Mouse (Mus musculus): ENCODE measurements around the gene Serinc3. TPM values are rescaled to one million over a fixed set of nuclear protein-coding genes. Genes with fewer than 3 reads are reported as not detected.
"Not testable (repeated sequence)": the region's sequence is repeated elsewhere in the genome, so short reads cannot be mapped to it uniquely, and the experiment has no call there.

Gene Serinc3
- 321 and 344 TPM in 2 replicates for polyA plus RNA-seq (2012; rRNA removed)

DNA sequence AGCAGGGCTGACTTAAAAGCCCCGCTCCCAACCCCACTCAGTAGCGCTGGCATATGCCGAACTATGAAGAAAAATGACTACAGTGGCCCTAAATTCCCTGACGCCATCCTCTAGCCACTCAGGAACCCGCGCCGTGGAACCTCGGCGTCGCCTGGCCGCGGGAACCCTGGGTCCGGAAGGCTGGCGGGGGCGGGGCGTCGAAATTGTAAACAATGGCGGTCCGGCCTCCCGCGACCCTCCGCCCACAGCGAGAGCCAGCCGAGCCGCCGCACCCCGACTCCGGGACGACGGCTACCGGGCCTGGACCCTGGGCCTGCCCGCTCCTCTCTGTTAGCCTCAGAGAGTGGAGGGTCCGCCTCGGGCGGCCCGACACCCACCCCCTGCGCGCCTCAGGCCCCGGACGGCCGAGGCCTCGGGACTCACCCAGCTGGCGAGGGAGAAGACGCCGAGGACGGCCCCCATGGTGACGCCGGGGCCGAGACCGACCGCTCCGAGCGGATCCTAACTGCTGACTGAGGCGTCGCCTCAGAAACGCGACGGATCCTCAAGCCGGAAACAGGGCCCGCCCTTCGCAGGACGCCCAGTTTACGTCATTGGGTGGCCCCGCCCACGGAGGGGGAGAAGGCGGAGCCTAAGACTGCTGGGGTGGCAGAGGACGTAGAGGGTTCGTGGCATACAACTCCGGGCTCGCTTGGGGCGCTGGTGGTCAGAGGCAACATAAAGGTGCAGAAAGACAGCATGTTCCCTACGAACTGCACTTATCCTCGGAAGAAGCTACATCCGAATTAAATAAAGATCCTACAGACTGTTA lies at the start of gene Serinc3:
Gene Serinc3, minus strand, starts transcription at position 557 of the 811 bp plus-strand sequence.
- DNase-seq (ENCODE audit: low spot score) = peak; percentile 98

DNA sequence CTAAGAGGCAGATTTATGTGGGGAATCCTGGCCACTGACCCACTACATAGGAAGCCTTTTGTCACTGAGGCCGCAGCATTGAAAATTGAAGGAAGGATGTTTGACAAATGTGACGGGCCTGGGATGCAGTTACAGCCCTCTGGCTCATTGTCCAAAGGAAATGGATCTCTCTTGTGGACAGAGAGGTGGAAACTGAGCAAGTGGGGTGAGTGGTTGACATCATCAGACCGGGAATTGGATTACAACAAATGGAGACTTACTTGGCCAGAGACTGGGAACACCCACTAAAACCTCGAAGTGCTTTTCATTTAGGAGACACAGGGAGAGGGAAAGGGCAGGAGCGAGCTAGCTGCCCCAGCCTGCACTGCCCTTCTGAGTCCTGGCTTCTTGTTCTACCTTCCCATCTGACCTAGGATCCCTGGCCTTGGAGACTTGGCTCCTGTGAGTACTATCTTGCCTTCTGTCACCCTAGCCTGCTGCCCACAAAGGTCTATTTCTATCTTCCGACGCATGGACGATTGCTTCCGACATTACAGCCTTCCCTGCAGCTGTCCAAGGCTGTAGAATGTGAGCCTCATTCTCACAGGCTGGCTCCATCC lies 48.9 kb upstream of the Serinc3 start:
- no peak for DNase-seq (ENCODE audit: low spot score)

DNA sequence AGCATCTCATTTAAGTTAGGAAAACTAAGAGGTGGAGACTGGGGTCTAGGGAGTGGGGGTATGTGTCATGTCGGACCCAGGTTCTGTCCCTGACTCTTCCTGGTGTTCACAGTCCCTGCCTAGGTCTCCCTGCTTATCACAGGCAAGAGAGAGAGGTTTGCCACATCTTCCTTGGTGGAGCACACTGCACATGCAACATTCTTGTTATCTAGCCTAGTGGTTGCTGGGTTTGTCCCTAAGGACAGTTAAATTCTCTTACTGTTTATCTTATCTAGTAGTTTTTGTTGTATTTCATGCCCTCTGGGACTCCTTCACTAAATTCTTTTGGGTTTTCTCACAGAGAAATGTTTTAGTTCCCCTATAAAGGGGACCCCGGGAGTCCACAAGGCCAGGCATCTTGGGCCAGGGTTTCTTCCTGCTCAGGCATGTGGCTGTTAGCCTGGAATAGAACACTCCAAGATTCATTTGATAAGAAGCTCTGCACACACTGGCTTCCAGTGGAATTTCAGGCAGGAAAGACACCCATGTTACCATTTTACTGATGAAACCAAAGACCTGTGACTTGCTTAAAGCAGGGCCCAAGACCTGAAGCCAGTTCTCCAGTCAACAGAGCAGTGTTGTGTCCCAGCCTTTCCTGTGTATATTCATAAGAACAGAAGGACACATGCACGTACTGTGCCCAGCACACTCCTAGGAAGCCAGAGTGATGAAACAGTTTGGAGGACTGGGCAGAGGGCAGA lies 48.1 kb upstream of the Serinc3 start:
- DNase-seq (ENCODE audit: low spot score) = no peak

- no peak for DNase-seq (ENCODE audit: low spot score)
Measured at GRCm38 (mm10) chr2:163691846-163692605, 47.1 kb upstream of the Serinc3 start.

DNA sequence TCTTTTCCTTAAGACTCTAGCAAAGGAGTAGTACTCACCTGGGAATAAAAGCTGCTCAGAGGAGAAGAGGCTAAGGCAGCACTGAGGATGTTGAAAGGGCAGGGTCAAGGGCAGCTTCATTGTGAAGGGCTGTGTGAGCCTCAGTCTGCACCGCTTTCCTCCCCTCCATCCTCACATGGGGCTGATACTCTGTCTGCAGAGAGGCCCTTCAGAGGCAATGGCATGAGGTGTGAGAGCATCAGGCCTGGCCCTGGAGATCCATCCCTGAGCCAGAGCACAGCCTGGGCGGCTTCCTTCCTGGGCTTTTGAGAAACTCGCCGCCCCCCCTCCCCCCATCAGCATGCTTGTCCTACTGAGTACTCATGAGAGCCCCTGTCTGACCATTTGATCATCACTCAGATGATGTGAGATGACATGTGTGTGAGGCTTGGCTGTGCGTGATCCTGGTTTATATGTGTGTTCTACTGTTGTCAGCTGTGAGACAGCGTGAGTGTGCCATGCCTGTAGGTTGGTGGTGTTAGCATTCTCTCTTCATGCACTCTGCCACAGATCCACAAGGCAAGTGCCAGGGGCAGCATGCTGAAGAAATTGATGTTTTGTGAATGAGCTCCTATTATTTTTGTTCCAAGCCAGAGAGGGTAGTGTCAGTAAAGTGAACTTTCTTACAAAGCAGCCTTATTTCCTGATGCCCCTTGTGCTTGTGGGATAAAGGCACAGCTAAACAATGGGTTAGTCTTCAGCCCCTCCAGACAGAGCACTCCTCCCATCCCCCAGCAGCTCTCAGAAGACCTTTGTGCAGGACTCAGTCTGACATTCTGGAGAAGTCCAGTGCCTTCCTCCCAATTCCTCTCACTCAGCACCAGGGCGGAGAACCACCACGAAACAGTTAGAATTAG lies 45.7 kb upstream of the Serinc3 start:
- DNase-seq (ENCODE audit: low spot score) = no peak

DNA sequence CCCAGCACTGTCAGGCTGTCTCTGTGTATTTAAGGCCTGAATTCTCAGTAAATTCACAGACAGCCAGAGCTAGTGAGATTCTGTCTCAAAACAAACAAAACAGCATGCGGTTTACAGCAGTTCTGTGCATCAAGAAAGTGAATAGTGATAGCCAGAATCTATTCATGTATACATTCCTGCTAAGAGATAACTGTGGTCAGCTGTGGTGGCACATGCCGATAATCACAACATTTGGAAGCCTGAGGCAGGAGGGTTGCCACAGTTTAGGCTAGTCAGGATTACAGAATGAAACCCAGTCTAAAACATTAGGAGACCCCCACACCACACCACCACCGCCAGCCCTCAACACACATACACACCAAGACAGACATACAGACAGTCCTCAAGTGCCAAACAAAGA lies 44.8 kb upstream of the Serinc3 start:
- no peak for DNase-seq (ENCODE audit: low spot score)

DNA sequence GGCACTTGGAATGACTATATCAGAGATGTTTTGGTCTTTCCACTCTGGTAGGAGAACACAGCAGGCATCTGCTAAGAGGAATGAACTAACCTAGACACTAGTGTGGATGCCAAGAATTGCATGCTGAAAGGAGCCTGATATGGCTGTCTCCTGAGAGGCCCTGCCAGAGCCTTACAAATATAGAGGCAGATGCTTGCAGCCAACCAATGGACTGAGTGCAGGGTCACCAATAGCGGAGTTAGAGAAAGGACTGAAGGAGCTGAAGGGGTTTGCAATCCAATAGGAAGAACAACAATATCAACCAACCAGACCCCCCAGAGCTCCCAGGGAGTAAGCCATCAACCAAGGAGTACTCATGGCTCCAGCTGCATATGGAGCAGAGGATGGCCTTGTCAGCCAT lies 43.4 kb upstream of the Serinc3 start:
- not testable (repeated sequence) for DNase-seq (ENCODE audit: low spot score)

GRCm38 (mm10) chr2:163686886-163687285 lies 42.0 kb upstream of the Serinc3 start:
- DNase-seq (ENCODE audit: low spot score) = no peak

DNA sequence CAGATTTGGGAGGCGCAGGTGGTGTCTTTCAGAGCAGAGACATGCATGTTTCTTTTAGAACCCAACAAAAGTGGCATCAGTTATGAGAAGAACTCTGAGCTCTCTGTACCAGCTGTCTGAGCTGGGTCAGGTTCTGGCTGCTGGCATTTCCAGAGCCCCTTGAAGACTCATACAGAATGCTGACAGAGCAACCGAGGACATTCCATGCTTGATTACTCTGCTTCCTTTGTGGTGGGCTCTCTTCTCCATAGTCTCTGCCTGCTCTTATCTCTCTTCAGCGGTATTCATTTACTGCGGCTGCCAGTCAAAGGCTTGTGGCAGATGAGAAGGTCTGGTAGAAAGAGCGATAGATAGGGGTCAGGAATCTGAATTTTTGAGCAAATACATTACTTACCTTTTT lies 41.3 kb upstream of the Serinc3 start:
- no peak for DNase-seq (ENCODE audit: low spot score)

DNA sequence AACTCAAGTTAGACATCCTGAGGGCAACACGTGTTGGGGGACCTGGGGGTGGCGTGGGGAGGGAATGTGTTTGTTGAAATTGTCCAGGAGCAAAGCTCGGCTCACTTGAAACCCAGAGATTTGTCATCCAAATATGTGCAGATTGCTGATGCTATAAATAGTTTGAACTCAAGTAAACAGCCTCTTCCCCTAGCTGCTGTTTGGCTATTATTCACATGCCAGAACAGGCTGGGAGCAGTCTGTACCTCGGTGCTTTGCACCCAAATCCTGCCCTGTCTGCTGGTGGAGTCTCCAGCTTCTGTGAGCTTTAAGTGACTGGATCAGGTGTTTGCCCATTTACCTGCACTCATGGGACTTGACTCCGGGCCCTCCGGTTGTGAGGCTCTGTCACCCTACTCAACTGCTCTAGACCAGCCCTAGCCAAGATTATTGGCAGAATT lies 40.9 kb upstream of the Serinc3 start:
- DNase-seq (ENCODE audit: low spot score) = peak; percentile 45

- DNase-seq (ENCODE audit: low spot score) = no peak
Measured at GRCm38 (mm10) chr2:163685287-163685686, 40.4 kb upstream of the Serinc3 start.

GRCm38 (mm10) chr2:163682344-163682743 lies 37.4 kb upstream of the Serinc3 start:
- no peak for DNase-seq (ENCODE audit: low spot score)

- DNase-seq (ENCODE audit: low spot score) = no peak
Measured at GRCm38 (mm10) chr2:163676745-163677144, 31.8 kb upstream of the Serinc3 start.

DNA sequence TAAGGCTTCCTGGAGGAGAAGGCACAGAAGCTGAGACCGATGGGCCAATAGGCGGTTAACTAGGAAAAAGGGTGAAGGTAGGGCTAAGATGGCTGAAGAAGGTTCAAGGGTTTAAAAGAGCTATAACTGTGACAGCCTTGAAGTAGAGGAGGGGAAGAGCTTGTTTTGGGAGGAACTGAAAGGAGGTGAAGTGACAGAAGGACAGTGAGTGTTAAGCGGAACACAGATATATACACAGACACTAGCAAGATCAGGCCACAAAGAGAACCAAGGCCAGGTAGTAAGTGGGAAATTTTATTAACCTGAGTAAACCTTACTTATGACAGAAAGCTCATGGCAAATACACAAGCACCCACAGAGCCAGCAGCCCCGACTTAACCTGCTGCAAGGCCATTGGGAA lies 31.4 kb upstream of the Serinc3 start:
- DNase-seq (ENCODE audit: low spot score) = no peak

- no peak for DNase-seq (ENCODE audit: low spot score)
Measured at GRCm38 (mm10) chr2:163675662-163676061, 30.7 kb upstream of the Serinc3 start.

GRCm38 (mm10) chr2:163675144-163675619 lies 30.3 kb upstream of the Serinc3 start:
- DNase-seq (ENCODE audit: low spot score) = no peak

GRCm38 (mm10) chr2:163674397-163674796 lies 29.5 kb upstream of the Serinc3 start:
- no peak for DNase-seq (ENCODE audit: low spot score)

DNA sequence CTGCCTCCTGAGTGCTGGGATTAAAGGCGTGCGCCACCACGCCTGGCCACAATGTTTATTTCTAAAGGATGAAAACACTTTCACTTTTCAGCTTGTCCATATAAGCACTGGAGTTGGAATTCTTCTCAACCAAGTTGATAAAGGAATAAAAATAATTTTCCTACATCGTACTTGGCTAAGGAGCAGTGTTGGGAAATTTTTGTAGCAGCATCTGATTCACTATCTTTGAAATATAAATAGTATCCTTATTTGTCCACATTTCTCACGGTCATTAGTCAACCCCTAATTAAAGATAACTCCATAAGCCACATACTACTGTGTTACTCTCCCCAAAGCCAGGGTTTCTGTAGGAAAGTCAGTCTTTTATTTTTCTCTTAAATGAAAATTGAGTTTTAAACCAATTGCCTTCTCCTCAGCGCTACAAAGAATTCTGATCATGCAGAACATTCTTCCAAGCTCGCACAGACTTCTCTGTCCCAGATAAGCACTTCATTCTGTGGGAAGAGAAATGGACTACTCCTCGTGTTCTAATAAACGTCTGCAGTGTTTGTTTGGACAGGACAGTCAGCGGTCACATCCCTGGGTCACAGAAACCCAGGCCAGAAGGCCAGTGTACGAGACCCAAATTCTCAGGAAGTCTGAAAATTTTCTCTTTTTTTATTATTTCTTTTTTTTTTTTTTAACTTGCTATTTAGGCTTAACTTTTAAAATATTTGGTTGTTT lies 26.1 kb upstream of the Serinc3 start:
- DNase-seq (ENCODE audit: low spot score) = no peak

GRCm38 (mm10) chr2:163667045-163667444 lies 22.1 kb upstream of the Serinc3 start:
- DNase-seq (ENCODE audit: low spot score) = no peak

- DNase-seq (ENCODE audit: low spot score) = no peak
Measured at GRCm38 (mm10) chr2:163663930-163664329, 19.0 kb upstream of the Serinc3 start.
